ENCODE assay signal across 16 mouse cellular contexts in genomic region chr16:27155805-27156204, GRCm38 (mm10).
DNase-seq lines count a peak whose midpoint lies in the region; ATAC-seq lines count a peak whose summit lies in the region.
"Had no signal": no experiment of that assay in that cellular context is flagged by ENCODE, and none has a peak within 500 bp of the region (broad histone marks: within the 10 kb centered on the region; RNA-seq: fewer than 3 reads in every experiment).

No protein-coding gene starts in this region.

- no peak for ATAC-seq in megakaryocyte-erythroid progenitor cell, adult 5-6 weeks (replicated peaks; ENCODE audit: low FRiP score, low TSS enrichment, poor library complexity, severe bottlenecking)
- ATAC-seq: forebrain, embryonic 15.5 days; intestine, embryonic 16.5 days; Patski had no signal

- DNase-seq in adrenal gland, postnatal 14 days, result peak; percentile 21
- no peak for DNase-seq in adrenal gland, postnatal 36 days
- peak; percentile 11 for DNase-seq in gastrocnemius, adult 18-20 months (ENCODE audit: low spot score)
- DNase-seq in gastrocnemius, adult 8-10 months (ENCODE audit: low spot score in 2 of 2), result no peak
- peak; percentile 12 to 40 for DNase-seq in layer of hippocampus, adult 8-10 months (ENCODE audit: low spot score in 2 of 2)
- DNase-seq in layer of hippocampus, postnatal 25 days (ENCODE audit: extremely low spot score in 1 of 2, low spot score in 1 of 2), result no peak
- peak; percentile 20 for DNase-seq in Muller cell, postnatal 12 days (ENCODE audit: inconsistent ontology term)
- DNase-seq: adrenal gland, postnatal 10 days; cerebellum, postnatal 10 days; heart, postnatal 36 days; kidney, postnatal 36 days; thymus, adult 2 months had no signal

Comparison
In these comparisons a context has a peak if more than half of its experiments do, and no peak if none do; other contexts are left out.
1. DNase-seq: peak in adrenal gland, postnatal 14 days (single experiment), gastrocnemius, adult 18-20 months (single experiment), layer of hippocampus, adult 8-10 months (2 of 2) and Muller cell, postnatal 12 days (single experiment); none in adrenal gland, postnatal 36 days (0 of 2), gastrocnemius, adult 8-10 months (0 of 2) and layer of hippocampus, postnatal 25 days (0 of 2).